Mouse (Mus musculus): ENCODE measurements around the gene Tnxb. TPM values are rescaled to one million over a fixed set of nuclear protein-coding genes. Genes with fewer than 3 reads are reported as not detected.

The Tnxb gene
- polyA plus RNA-seq, 1 experiment from 2014 or later: 0.10 TPM

DNA sequence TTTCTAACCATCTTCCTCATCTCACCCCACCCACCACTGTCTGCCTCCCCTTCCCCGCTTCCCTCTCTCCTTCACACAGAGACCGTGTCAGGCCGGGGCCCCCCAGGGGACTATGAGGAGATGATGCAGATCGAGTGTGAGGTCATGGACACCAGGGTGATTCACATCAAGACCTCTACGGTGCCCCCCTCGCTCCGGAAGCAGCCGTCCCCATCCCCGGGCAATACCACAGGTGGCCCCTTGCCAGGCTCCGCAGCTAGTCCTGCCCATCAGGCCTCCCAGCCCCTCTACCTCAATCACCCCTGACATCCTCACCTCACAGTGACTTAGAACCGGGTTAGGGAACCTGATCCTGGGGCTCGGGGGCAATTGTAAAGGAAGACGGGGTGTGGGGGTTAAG, 15.9 kb upstream of the Tnxb start:
- Histone ChIP-seq H3K27ac (ENCODE audit: low read depth, low read length) (no peak overlapping the region), H3K27me3 (replicated peaks; ENCODE audit: control insufficient read depth, insufficient read depth, low read length) (peaks cover 6% of the 10 kb centered on the region), H3K9me3 (ENCODE audit: control insufficient read depth, low read length) (no peaks in the 10 kb centered on the region), H3K4me1 (replicated peaks; ENCODE audit: control insufficient read depth, insufficient read depth, low read length) (peaks cover 3% of the 10 kb centered on the region), H3K4me2 (no peak overlapping the region), H3K9ac (ENCODE audit: low read depth, low read length) (no peak overlapping the region), H3K4me3 (ENCODE audit: low read depth, low read length) (no peak overlapping the region), H3K36me3 (ENCODE audit: control insufficient read depth, insufficient read depth, low read length) (peaks cover 22% of the 10 kb centered on the region)
- no peak for ATAC-seq (replicated peaks; ENCODE audit: low FRiP score)
- no peak for DNase-seq (ENCODE audit: low spot score)
- WGBS: 94% methylated on average over 13 of the region's 13 CpGs

DNA sequence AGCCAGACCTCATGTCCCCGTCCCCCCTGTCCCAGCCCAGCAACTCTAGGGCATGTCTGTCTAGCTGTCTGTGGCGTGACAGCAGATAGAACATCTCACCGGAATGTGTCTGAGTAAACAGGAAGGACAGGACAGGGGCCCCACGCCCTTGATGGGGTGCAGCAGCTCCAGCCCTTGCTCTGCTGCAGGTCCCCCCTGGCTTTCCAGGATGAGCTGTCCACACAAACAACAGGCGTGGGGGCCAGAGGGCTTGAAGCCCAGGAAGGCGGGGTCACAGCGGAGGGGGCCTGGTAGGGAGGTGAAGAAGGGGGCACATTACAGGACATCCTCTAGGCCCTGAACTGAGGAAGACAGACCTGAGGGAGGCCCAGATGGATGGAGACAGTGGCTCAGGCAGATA, 15.2 kb upstream of the Tnxb start:
- DNase-seq (ENCODE audit: low spot score) (no peak), ATAC-seq (replicated peaks; ENCODE audit: low FRiP score) (no peak)
- Histone ChIP-seq H3K36me3 (ENCODE audit: control insufficient read depth, insufficient read depth, low read length) (peaks cover 18% of the 10 kb centered on the region), H3K4me1 (replicated peaks; ENCODE audit: control insufficient read depth, insufficient read depth, low read length) (peaks cover 3% of the 10 kb centered on the region), H3K9ac (ENCODE audit: low read depth, low read length) (no peak overlapping the region), H3K4me3 (ENCODE audit: low read depth, low read length) (no peak overlapping the region), H3K27ac (ENCODE audit: low read depth, low read length) (no peak overlapping the region), H3K4me2 (no peak overlapping the region), H3K9me3 (ENCODE audit: control insufficient read depth, low read length) (no peaks in the 10 kb centered on the region), H3K27me3 (replicated peaks; ENCODE audit: control insufficient read depth, insufficient read depth, low read length) (peaks cover 12% of the 10 kb centered on the region)
- WGBS: 62% methylated on average over 7 of the region's 7 CpGs

DNA sequence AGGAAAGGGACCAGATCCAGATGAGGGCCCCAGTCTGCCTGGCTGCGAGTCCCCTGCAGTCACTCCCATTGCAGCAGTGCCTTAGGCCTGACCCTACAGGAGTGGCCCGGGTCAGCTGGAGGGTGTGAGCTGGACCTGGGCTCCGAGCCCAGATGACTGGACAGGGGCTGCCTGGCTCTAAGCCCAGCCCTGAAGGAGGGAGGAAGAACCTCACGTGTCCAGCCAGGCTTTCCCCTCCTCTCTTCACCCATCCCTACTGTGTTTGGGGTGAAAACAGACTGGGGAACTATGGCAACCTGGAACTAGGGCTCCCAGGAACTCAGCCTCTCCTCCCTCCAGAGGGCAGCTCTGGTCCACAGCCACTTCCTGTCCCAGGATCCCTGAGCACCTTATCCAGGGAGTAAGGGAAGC, 14.7 kb upstream of the Tnxb start:
- ATAC-seq (replicated peaks; ENCODE audit: low FRiP score) (no peak; the same call in 1 of the 2 replicates), DNase-seq (ENCODE audit: low spot score) (no peak)
- peaks cover 3% of the 10 kb centered on the region for H3K4me1 ChIP-seq (replicated peaks; ENCODE audit: control insufficient read depth, insufficient read depth, low read length)
- no peak overlapping the region for H3K27ac ChIP-seq (ENCODE audit: low read depth, low read length)
- H3K9ac ChIP-seq (ENCODE audit: low read depth, low read length): no peak overlapping the region
- peaks cover 17% of the 10 kb centered on the region for H3K27me3 ChIP-seq (replicated peaks; ENCODE audit: control insufficient read depth, insufficient read depth, low read length)
- peaks cover 14% of the 10 kb centered on the region for H3K36me3 ChIP-seq (ENCODE audit: control insufficient read depth, insufficient read depth, low read length)
- H3K4me3 ChIP-seq (ENCODE audit: low read depth, low read length): no peak overlapping the region
- no peak overlapping the region for H3K4me2 ChIP-seq
- 61% methylated on average over 4 of the region's 4 CpGs for WGBS
- H3K9me3 ChIP-seq (ENCODE audit: control insufficient read depth, low read length): no peaks in the 10 kb centered on the region

DNA sequence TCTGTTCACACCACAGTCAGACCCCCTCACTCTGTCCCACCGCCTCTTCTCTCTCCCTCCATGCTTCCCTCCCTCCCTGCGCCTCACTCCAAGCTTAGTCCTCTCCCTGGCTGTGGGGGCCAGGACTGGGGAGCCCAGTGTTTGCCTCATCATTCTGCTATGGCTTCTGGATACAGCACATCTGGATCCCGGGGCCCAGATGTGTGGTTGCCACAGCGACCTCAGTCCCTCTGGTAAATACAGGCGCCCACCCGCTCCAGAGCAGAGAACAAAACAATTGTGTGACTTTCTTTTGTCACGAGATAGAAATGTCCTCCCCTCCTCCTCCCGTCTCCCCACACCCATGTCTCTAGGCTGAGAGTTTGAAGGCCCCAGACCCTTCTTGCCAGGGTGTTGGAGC, 13.7 kb upstream of the Tnxb start:
- Histone ChIP-seq H3K4me2 (no peak overlapping the region), H3K27me3 (replicated peaks; ENCODE audit: control insufficient read depth, insufficient read depth, low read length) (peaks cover 27% of the 10 kb centered on the region), H3K9ac (ENCODE audit: low read depth, low read length) (no peak overlapping the region), H3K9me3 (ENCODE audit: control insufficient read depth, low read length) (no peaks in the 10 kb centered on the region), H3K4me1 (replicated peaks; ENCODE audit: control insufficient read depth, insufficient read depth, low read length) (peaks cover 12% of the 10 kb centered on the region), H3K27ac (ENCODE audit: low read depth, low read length) (no peak overlapping the region), H3K36me3 (ENCODE audit: control insufficient read depth, insufficient read depth, low read length) (peaks cover 8% of the 10 kb centered on the region), H3K4me3 (ENCODE audit: low read depth, low read length) (no peak overlapping the region)
- 62% methylated on average over 8 of the region's 8 CpGs for WGBS
- no peak for ATAC-seq (replicated peaks; ENCODE audit: low FRiP score)
- DNase-seq (ENCODE audit: low spot score): no peak

DNA sequence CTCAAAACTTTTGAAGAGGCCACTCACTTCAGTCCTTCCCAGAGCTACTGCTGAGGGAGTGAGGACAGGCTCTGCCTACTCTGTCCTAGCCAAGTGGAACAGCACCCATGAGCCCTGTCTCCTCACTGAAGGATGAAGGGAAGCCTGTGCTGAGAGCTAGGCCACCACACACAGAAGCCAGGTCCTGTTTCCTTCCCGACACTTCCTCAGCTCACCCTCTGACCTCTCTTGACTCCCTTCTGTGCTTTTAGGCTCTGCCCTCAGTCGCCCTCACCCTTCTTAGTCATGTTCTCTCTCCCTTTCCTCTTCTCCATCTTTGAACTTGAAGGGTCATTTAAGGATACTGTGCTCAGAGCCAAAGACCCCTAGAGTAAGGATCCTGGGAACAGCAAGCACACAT, 13.1 kb upstream of the Tnxb start:
- no peak overlapping the region for H3K4me2 ChIP-seq
- peaks cover 12% of the 10 kb centered on the region for H3K4me1 ChIP-seq (replicated peaks; ENCODE audit: control insufficient read depth, insufficient read depth, low read length)
- H3K4me3 ChIP-seq (ENCODE audit: low read depth, low read length): no peak overlapping the region
- no peaks in the 10 kb centered on the region for H3K9me3 ChIP-seq (ENCODE audit: control insufficient read depth, low read length)
- peaks cover 29% of the 10 kb centered on the region for H3K27me3 ChIP-seq (replicated peaks; ENCODE audit: control insufficient read depth, insufficient read depth, low read length)
- WGBS: 17% methylated on average over 2 of the region's 2 CpGs
- no peak for ATAC-seq (replicated peaks; ENCODE audit: low FRiP score)
- no peak for DNase-seq (ENCODE audit: low spot score)
- no peak overlapping the region for H3K27ac ChIP-seq (ENCODE audit: low read depth, low read length)
- no peak overlapping the region for H3K9ac ChIP-seq (ENCODE audit: low read depth, low read length)
- peaks cover 2% of the 10 kb centered on the region; the same call in 1 of the 2 replicates for H3K36me3 ChIP-seq (ENCODE audit: control insufficient read depth, insufficient read depth, low read length)

DNA sequence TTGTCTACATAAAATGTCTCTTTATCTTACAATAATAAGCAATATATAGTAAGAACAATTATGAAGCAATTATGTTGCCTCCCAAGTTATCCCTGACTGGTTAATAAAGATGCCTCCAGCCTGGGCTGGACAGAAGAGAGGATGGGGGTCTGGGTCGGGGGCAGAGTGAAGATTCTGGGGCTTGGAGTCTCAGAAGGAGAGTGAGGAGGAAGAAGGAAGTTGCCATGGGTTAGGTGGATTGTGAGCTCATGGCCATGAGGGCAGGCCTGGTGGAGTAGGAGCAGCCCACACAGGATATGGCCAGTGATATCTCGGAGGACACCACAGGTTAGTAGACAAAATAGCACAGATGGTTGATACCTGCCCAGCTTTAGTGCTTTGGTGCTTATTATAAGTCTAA, 12.2 kb upstream of the Tnxb start:
- ATAC-seq (replicated peaks; ENCODE audit: low FRiP score) (no peak), DNase-seq (ENCODE audit: low spot score) (no peak)
- Histone ChIP-seq H3K4me2 (no peak overlapping the region), H3K36me3 (ENCODE audit: control insufficient read depth, insufficient read depth, low read length) (no peaks in the 10 kb centered on the region; the same call in 1 of the 2 replicates), H3K9me3 (ENCODE audit: control insufficient read depth, low read length) (no peaks in the 10 kb centered on the region), H3K27ac (ENCODE audit: low read depth, low read length) (no peak overlapping the region), H3K9ac (ENCODE audit: low read depth, low read length) (no peak overlapping the region), H3K4me3 (ENCODE audit: low read depth, low read length) (no peak overlapping the region), H3K27me3 (replicated peaks; ENCODE audit: control insufficient read depth, insufficient read depth, low read length) (peaks cover 34% of the 10 kb centered on the region), H3K4me1 (replicated peaks; ENCODE audit: control insufficient read depth, insufficient read depth, low read length) (peaks cover 12% of the 10 kb centered on the region)
- WGBS: 42% methylated on average over 2 of the region's 2 CpGs

DNA sequence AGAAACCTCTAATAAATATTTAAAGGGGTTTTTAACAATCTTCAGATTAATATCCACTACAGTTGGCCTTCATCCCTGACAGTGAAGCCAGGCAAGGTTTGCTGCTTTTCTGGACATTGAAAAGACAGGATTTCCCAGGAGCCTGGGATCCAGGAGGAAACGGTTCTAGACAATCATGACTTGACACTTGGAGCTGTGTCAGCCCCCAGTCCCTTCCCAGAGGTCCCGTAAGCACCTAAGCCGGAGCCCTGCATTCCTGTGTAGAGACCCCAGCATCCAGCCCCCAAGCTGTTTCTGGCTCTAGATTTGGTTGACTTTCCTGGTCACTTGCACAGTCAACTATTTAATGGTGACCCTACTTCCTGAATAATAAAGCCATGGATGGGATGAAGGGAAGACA, 11.7 kb upstream of the Tnxb start:
- no peak for DNase-seq (ENCODE audit: low spot score)

DNA sequence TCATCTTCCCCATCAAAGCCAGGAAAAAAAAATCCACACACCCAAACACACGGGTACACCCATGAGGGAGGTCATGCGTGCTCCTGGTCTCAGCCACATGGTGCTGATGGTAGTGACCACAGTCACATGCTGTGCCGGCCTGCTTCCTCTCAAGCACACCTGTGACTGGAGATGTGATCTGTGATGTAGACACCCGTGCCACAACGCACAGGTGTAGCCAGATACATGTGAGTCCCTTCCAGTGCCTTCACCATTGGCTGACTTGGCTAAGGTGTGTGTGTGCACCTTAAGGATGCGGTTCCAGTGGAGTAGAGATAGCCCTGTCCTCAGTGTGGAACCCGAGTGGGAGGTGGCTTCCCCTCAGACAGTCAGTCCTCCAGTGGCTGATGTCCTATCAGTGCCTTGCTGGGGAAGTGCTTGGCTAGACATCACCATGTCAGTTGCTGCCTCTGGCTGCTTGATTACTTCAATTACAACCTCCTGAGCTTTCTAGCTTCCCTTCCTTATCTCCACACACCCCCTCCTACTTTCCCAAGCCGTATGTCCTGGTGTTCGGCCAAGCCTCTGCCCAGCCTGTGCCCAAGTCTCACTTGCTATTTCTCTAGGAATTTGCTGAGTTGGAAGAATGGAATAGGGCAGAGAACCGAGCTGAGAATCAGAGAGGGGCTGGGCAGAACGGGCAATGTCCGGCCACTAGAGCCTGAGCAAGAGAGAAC, 11.0 kb upstream of the Tnxb start:
- H3K9me3 ChIP-seq (ENCODE audit: control insufficient read depth, low read length): no peaks in the 10 kb centered on the region
- no peak overlapping the region for H3K9ac ChIP-seq (ENCODE audit: low read depth, low read length)
- peaks cover 37% of the 10 kb centered on the region for H3K27me3 ChIP-seq (replicated peaks; ENCODE audit: control insufficient read depth, insufficient read depth, low read length)
- ATAC-seq (replicated peaks; ENCODE audit: low FRiP score) (no peak), DNase-seq (ENCODE audit: low spot score) (no peak)
- peaks cover 12% of the 10 kb centered on the region; the same call in 1 of the 2 replicates for H3K4me1 ChIP-seq (replicated peaks; ENCODE audit: control insufficient read depth, insufficient read depth, low read length)
- H3K4me2 ChIP-seq: no peak overlapping the region
- no peak overlapping the region for H3K27ac ChIP-seq (ENCODE audit: low read depth, low read length)
- no peaks in the 10 kb centered on the region for H3K36me3 ChIP-seq (ENCODE audit: control insufficient read depth, insufficient read depth, low read length)
- no peak overlapping the region for H3K4me3 ChIP-seq (ENCODE audit: low read depth, low read length)
- 51% methylated on average over 12 of the region's 12 CpGs for WGBS

More for the DNA sequence above, 11.7 kb upstream of the Tnxb start:
- H3K27me3 ChIP-seq (replicated peaks; ENCODE audit: control insufficient read depth, insufficient read depth, low read length): peaks cover 36% of the 10 kb centered on the region
- H3K9me3 ChIP-seq (ENCODE audit: control insufficient read depth, low read length): no peaks in the 10 kb centered on the region
- no peaks in the 10 kb centered on the region; the same call in 1 of the 2 replicates for H3K36me3 ChIP-seq (ENCODE audit: control insufficient read depth, insufficient read depth, low read length)
- H3K27ac ChIP-seq (ENCODE audit: low read depth, low read length): no peak overlapping the region
- H3K4me1 ChIP-seq (replicated peaks; ENCODE audit: control insufficient read depth, insufficient read depth, low read length): peaks cover 12% of the 10 kb centered on the region
- H3K4me2 ChIP-seq: no peak overlapping the region
- H3K9ac ChIP-seq (ENCODE audit: low read depth, low read length): no peak overlapping the region
- no peak overlapping the region for H3K4me3 ChIP-seq (ENCODE audit: low read depth, low read length)
- ATAC-seq (replicated peaks; ENCODE audit: low FRiP score): no peak
- WGBS: 71% methylated on average over 3 of the region's 3 CpGs

DNA sequence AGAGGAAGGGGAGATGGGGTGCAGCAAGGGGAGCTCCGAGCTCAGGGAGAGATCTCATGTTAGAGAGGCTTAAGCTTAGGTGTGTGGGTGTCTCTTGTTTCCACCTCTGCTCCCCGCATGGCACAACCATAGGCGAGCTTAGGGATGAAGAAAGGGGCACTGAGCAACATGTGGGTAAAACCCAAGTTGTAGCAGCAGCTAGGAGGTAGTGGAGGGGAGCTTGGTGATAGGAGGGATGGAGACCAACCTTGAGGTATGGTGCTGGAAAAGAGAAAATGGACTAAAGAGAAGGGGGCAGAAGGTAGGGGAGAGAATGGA, 10.5 kb upstream of the Tnxb start:
- WGBS: 57% methylated on average over 3 of the region's 3 CpGs
- no peak overlapping the region for H3K4me2 ChIP-seq
- no peak for DNase-seq (ENCODE audit: low spot score)
- no peak for ATAC-seq (replicated peaks; ENCODE audit: low FRiP score)
- H3K36me3 ChIP-seq (ENCODE audit: control insufficient read depth, insufficient read depth, low read length): no peaks in the 10 kb centered on the region
- no peaks in the 10 kb centered on the region for H3K9me3 ChIP-seq (ENCODE audit: control insufficient read depth, low read length)
- H3K9ac ChIP-seq (ENCODE audit: low read depth, low read length): no peak overlapping the region
- no peak overlapping the region for H3K27ac ChIP-seq (ENCODE audit: low read depth, low read length)
- peaks cover 37% of the 10 kb centered on the region for H3K27me3 ChIP-seq (replicated peaks; ENCODE audit: control insufficient read depth, insufficient read depth, low read length)
- no peak overlapping the region for H3K4me3 ChIP-seq (ENCODE audit: low read depth, low read length)
- H3K4me1 ChIP-seq (replicated peaks; ENCODE audit: control insufficient read depth, insufficient read depth, low read length): peaks cover 12% of the 10 kb centered on the region; the same call in 1 of the 2 replicates
